Mouse (Mus musculus): ENCODE measurements around the gene Sema6d. TPM values are rescaled to one million over a fixed set of nuclear protein-coding genes. Genes with fewer than 3 reads are reported as not detected.

The Sema6d gene
- polyA plus RNA-seq, 1 experiment from 2014 or later, result 12.2 TPM

DNA sequence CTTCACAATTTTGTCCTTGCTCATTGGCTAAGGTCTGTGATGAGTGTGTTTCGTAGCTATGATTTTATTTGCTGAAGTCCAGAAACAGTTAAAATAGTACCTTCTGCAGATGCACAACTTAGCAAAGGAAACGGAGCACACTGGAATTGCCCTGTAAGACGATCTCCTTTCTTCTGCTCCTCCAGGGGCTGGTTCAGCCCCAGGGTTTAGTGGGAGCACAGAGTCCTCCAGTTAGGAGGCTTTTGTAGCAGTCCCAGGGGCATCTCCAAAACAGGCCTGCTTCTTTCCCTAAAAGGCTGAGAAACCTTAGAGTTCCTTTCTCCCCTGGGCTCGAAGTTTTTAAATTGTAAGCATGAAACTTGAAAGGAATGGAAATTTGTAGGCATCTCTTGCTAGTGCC is 616.0 kb downstream of the Sema6d start:
- no peaks in the 10 kb centered on the region for H3K27me3 ChIP-seq (replicated peaks; ENCODE audit: control insufficient read depth, insufficient read depth, low read length)
- H3K9me3 ChIP-seq (ENCODE audit: control insufficient read depth, low read length), result no peaks in the 10 kb centered on the region
- ATAC-seq (replicated peaks; ENCODE audit: low FRiP score) (no peak), DNase-seq (ENCODE audit: low spot score) (no peak)
- no peaks in the 10 kb centered on the region for H3K36me3 ChIP-seq (ENCODE audit: control insufficient read depth, insufficient read depth, low read length)
- no peaks in the 10 kb centered on the region for H3K4me1 ChIP-seq (replicated peaks; ENCODE audit: control insufficient read depth, insufficient read depth, low read length)
- no peak overlapping the region for H3K4me2 ChIP-seq
- WGBS, result 51% methylated on average over 4 of the region's 4 CpGs
- no peak overlapping the region for H3K27ac ChIP-seq (ENCODE audit: low read depth, low read length)
- no peak overlapping the region for H3K4me3 ChIP-seq (ENCODE audit: low read depth, low read length)
- H3K9ac ChIP-seq (ENCODE audit: low read depth, low read length), result no peak overlapping the region

- Histone ChIP-seq H3K4me1 (replicated peaks; ENCODE audit: control insufficient read depth, insufficient read depth, low read length) (no peaks in the 10 kb centered on the region), H3K9me3 (ENCODE audit: control insufficient read depth, low read length) (no peaks in the 10 kb centered on the region), H3K4me2 (no peak overlapping the region), H3K9ac (ENCODE audit: low read depth, low read length) (no peak overlapping the region), H3K36me3 (ENCODE audit: control insufficient read depth, insufficient read depth, low read length) (no peaks in the 10 kb centered on the region), H3K27me3 (replicated peaks; ENCODE audit: control insufficient read depth, insufficient read depth, low read length) (no peaks in the 10 kb centered on the region), H3K4me3 (ENCODE audit: low read depth, low read length) (no peak overlapping the region), H3K27ac (ENCODE audit: low read depth, low read length) (no peak overlapping the region)
- no peak for DNase-seq (ENCODE audit: low spot score)
- 66% methylated on average over 7 of the region's 7 CpGs for WGBS
- no peak for ATAC-seq (replicated peaks; ENCODE audit: low FRiP score)
Measured at GRCm38 (mm10) chr2:124706896-124707295, 617.1 kb downstream of the Sema6d start.

Measured in liver, embryonic 11.5 days (tissue).